Mouse (Mus musculus) ES-Bruce4 (cell line): ENCODE results near the gene Kif17.

ENCODE experiments used
- CTCF ChIP-seq: IDR thresholded peaks from one replicate; pipeline ENCODE4 v1.8.1; 2011; ENCODE audit warnings: low read depth, low read length
- POLR2A ChIP-seq: IDR thresholded peaks from one replicate; pipeline ENCODE4 v1.8.1; 2011; ENCODE audit warnings: low read length; ENCODE audit not compliant: insufficient read depth

GRCm38 (mm10) chr4:138288691-138289090, 38.5 kb downstream of the Kif17 start:
- TF ChIP-seq POLR2A (no peak), CTCF (no peak)
